Mouse (Mus musculus) megakaryocyte, embryonic 14.5 days (primary cell): ENCODE results near the gene Usp32. TPM values are rescaled to one million over a fixed set of nuclear protein-coding genes. Genes with fewer than 3 reads are reported as not detected.

Experiments
- H3K27me3 ChIP-seq: replicated peaks from 2 replicates; pipeline ENCODE3; 2012; ENCODE audit warnings: inconsistent platforms
- H3K36me3 ChIP-seq: replicated peaks from 2 replicates; pipeline ENCODE3; 2012; ENCODE audit warnings: low read length, inconsistent platforms, mixed read lengths
- H3K4me1 ChIP-seq: 2 replicates; pipeline ENCODE4 v1.6.1; 2012; ENCODE audit warnings: inconsistent platforms
- H3K4me3 ChIP-seq: replicated peaks from 2 replicates; pipeline ENCODE3; 2012; ENCODE audit warnings: moderate library complexity, mild to moderate bottlenecking, inconsistent platforms
- H3K9me3 ChIP-seq: 2 replicates; pipeline ENCODE4 v1.6.1; 2012; ENCODE audit warnings: inconsistent platforms
- FLI1 ChIP-seq: IDR thresholded peaks from 2 replicates; pipeline ENCODE4 v1.6.1; 2012; ENCODE audit warnings: low read length, inconsistent platforms, mixed read lengths
- GATA1 ChIP-seq: IDR thresholded peaks from 3 replicates; pipeline ENCODE4 v1.6.1; 2012; ENCODE audit warnings: mixed read lengths, low read length, inconsistent platforms, borderline replicate concordance
- polyA plus RNA-seq: library from polyadenylated mRNA; stranded (reverse); fragments of >175 nt; gene quantifications from 2 replicates; pipeline ENCODE4 v1.2.3, GENCODE M21; 2012; ENCODE audit warnings: low replicate concordance; ENCODE audit not compliant: insufficient read depth

Gene Usp32
- polyA plus RNA-seq, 1 experiment: 5.5 TPM

DNA sequence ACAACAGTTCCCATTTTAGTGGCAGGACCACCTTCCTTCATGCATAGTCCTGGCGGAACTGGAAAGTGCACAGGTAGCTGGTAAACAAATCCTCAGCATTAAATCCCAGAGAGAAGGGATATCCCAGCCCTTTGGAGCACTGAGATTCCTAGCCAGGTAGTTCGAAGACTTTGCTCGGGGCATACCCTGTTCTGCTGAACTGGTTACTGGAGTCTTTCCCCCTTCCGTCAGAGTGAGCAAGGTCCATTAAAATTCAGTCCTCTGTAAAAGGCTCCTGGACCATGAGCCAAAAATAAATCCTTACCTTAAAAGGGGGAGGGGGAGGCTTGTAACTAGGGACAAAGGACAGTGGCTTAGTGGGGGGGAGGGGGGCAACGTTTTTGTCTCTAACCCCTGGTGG is 180.8 kb downstream of the Usp32 start:
- H3K4me1 ChIP-seq: peaks cover 31% of the 10 kb centered on the region
- peaks cover 2% of the 10 kb centered on the region; the same call in 1 of the 2 replicates for H3K9me3 ChIP-seq
- peaks cover 90% of the 10 kb centered on the region for H3K27me3 ChIP-seq
- no peak overlapping the region for H3K4me3 ChIP-seq
- no peaks in the 10 kb centered on the region for H3K36me3 ChIP-seq
- TF ChIP-seq GATA1: no peak
- TF ChIP-seq FLI1: no peak

DNA sequence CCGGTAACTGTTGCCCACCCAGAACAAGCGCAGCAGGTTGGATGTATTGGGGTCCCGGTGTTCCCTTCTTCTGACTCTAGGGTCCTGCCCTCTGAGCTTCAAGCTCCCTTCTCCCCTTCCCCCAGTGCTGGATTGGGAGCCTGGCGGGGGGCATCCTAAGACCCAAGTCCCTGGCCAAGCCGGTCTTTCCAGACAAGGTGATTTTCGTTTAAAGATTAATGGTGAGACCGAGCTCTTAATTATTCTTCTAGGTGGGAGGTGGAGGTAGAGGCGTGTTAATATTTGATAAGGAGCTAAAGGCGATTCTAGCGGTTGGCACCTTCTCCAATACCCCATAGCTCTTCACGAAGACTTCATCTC is 181.7 kb downstream of the Usp32 start:
- Histone ChIP-seq H3K9me3 (peaks cover 2% of the 10 kb centered on the region; the same call in 1 of the 2 replicates), H3K4me1 (peaks cover 31% of the 10 kb centered on the region), H3K27me3 (peaks cover 84% of the 10 kb centered on the region), H3K4me3 (peak overlapping the region; percentile 80), H3K36me3 (no peaks in the 10 kb centered on the region)
- TF ChIP-seq FLI1: no peak
- no peak for TF ChIP-seq GATA1

DNA sequence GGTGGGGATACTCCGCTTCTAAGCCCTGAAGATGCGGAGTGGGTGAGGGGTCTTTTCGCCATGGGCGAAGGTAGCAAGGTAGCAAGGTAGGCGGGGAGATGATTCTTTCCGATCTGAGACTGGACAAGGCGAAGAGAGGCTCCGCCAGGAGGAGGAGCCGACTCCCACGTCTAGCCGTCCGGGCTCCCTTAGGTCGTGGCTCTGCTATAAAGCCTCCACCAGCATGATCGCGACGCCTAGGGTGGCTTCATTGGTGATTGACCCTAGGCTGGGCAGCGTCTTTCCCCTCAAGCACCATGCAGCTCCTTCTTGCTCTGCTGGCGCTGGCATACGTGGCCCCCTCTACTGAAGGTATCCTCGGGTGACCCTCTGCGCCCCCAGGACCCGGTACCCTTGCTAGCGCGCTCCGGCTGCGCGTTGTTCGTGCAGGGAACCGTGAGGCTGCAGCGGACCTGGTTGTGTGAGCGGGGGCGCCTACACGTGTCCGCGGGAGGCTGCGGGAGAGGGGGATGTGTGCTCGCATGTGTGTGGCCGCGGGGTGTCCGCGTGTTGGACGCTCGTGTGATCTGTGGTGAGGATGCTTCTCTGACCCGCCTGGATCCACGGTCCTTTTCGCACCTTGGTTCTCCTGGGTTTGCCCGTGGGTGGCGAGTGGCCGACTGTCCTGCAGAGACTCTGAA is 182.2 kb downstream of the Usp32 start, which contains the start of gene Car4:
Car4 (plus strand) TSS at position 196 of the 680 bp plus-strand sequence.
- TF ChIP-seq FLI1: no peak
- no peak for TF ChIP-seq GATA1
- peak within 1 kb of the TSS; percentile 80 for H3K4me3 ChIP-seq
- peaks cover 81% of the 10 kb centered on the region for H3K27me3 ChIP-seq
- peaks cover 2% of the 10 kb centered on the region; the same call in 1 of the 2 replicates for H3K9me3 ChIP-seq
- peaks cover 31% of the 10 kb centered on the region for H3K4me1 ChIP-seq
- no peaks in the 10 kb centered on the region for H3K36me3 ChIP-seq

DNA sequence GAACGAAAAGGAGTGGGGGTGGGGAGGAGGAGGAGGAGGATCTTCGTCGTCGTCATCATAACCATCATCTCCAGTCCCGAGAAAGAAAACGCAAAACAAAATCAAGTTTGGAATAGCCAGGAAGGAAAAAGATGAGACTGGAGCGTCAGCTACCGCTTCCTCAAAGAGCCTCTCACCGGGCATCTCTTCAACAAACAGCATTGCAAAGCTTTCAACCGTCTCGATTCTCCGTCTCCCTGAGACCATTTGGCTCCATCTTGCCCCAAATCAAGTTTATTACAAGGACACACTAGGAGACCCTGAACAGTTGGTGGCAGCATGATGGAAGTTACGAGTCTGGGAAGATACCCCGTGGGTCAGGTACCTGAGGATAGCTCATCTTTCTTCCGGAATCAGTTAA is 182.8 kb downstream of the Usp32 start:
- Histone ChIP-seq H3K27me3 (peaks cover 79% of the 10 kb centered on the region), H3K4me1 (peaks cover 31% of the 10 kb centered on the region), H3K36me3 (no peaks in the 10 kb centered on the region), H3K4me3 (no peak overlapping the region), H3K9me3 (peaks cover 2% of the 10 kb centered on the region; the same call in 1 of the 2 replicates)
- no peak for TF ChIP-seq GATA1
- no peak for TF ChIP-seq FLI1

DNA sequence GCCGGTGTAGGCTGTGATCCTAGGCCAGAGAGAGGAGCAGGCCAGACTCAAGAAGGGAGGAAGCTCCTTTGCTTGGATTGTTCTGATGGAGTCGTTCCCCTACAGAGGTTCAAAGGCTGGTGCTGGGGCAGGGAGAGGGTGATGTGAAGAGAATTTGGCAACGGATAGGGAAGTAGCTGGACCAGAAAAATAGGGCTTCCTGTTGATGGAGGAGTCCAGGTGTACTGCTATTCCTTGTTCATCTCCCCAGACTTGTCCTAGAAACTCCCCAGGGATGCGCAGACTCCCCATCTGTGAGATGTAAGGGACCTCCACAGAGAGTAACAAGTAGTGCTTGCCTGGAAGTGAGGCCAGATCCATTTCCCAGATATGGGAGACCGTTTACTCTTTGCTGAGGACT is 183.6 kb downstream of the Usp32 start:
- no peak overlapping the region for H3K4me3 ChIP-seq
- peaks cover 75% of the 10 kb centered on the region for H3K27me3 ChIP-seq
- TF ChIP-seq GATA1 (no peak), FLI1 (no peak)
- no peaks in the 10 kb centered on the region for H3K36me3 ChIP-seq
- H3K4me1 ChIP-seq: peaks cover 31% of the 10 kb centered on the region
- H3K9me3 ChIP-seq: peaks cover 2% of the 10 kb centered on the region; the same call in 1 of the 2 replicates

DNA sequence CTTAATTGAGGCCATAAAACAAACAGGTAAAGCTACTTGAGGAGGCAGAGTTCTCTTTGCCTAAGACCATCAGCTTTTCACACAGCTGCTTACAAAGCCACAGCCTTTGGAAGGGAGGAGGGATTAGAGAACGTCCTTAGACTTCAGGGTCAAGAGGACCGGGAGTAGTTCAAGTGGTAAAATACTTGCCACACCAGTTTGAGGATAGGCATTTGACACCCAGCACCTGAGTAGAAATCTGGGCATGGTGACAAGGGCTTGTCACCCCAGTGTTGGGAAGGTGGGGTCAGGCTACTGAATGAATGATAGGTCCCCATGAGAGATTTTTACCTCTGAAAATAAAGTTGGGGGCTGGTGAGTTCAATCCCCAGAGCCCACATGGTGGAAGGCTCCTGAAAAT is 187.3 kb downstream of the Usp32 start:
- Histone ChIP-seq H3K4me1 (peaks cover 5% of the 10 kb centered on the region), H3K9me3 (no peaks in the 10 kb centered on the region; the same call in 1 of the 2 replicates), H3K36me3 (no peaks in the 10 kb centered on the region), H3K27me3 (peaks cover 53% of the 10 kb centered on the region), H3K4me3 (no peak overlapping the region)
- TF ChIP-seq GATA1 (no peak), FLI1 (no peak)

DNA sequence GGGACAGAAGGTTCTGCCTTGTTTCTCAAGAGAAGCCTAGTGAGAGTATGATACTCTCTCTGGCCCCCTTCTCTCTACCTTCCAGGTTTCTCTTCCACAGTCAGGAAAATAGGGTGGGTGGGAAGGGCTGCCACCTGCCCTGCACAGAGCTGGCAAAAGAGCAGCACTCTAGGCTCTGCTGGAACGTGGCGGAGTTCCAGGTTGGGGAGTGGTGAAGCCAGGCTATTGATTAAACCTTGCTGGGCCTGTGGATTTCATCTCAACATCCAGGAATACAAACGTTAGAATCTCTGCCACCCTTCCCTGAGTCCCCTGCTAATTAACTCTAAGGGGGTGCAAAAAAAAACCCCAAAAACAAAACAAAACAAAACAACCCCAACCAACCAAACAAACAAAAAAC is 191.4 kb downstream of the Usp32 start:
- peaks cover 61% of the 10 kb centered on the region for H3K27me3 ChIP-seq
- H3K4me3 ChIP-seq: no peak overlapping the region
- TF ChIP-seq GATA1: no peak
- no peak for TF ChIP-seq FLI1
- H3K4me1 ChIP-seq: peaks cover 5% of the 10 kb centered on the region
- H3K9me3 ChIP-seq: peaks cover 13% of the 10 kb centered on the region
- no peaks in the 10 kb centered on the region for H3K36me3 ChIP-seq

DNA sequence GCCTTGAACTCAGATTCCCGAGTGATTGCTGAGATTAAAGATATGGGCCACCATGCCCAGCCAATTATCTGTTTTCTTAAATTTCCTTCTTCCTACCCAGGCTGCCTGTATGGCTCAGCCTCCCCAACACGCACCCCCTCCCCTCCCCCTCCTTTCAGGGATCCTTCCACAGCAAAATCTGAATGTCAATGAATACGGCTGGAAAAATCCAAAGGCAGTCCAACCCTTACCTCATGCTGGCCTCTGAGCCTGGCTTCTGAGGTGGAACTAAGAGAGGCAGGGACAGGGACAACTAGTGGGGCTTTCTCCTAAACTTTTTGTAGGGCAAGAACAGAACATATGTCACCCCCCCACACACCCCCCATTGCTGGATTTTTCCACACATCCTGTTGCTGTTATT is 191.8 kb downstream of the Usp32 start:
- Histone ChIP-seq H3K36me3 (no peaks in the 10 kb centered on the region), H3K4me1 (peaks cover 5% of the 10 kb centered on the region), H3K4me3 (no peak overlapping the region), H3K27me3 (peaks cover 62% of the 10 kb centered on the region), H3K9me3 (peaks cover 13% of the 10 kb centered on the region)
- TF ChIP-seq GATA1: no peak
- no peak for TF ChIP-seq FLI1

DNA sequence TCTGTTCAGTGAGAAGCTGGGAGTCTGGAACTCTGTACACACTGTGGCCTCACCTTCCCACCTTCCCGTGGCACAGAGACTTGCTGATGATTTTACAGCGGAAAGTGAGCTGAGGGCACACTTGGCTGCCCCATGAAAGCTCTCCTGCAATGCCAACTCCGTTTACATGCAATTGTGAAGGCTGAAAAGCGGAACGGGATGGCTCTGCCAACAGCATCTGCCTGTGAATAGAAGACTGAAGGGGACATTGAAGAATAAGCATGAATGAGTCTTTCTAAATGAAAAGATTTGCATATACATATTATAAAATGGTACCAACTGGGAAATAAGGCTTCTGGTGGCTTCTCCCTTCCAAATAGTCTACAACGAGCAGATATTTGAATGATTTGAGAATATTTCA is 192.8 kb downstream of the Usp32 start:
- no peak overlapping the region for H3K4me3 ChIP-seq
- peaks cover 5% of the 10 kb centered on the region for H3K4me1 ChIP-seq
- TF ChIP-seq FLI1: no peak
- TF ChIP-seq GATA1: no peak
- H3K36me3 ChIP-seq: no peaks in the 10 kb centered on the region
- H3K9me3 ChIP-seq: peaks cover 13% of the 10 kb centered on the region
- H3K27me3 ChIP-seq: peaks cover 65% of the 10 kb centered on the region

DNA sequence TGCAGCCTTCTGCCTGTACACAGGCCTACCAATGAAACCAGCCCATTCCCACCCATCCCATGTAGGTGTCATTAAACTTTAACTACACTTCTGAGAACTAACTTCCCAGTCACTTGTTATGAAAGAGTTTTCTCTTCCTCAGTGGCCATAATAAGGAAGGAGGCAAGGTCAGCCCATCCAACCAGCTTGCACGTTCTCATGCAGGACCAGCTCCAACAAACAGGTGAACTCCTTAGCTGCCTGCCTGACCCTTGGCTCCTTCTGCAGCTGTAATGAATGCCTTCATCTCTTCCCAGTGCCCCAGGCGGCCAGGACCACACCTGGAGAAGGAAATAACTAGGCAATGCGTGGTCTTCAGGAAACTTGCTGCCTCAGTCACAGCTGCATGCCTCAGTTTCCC is 194.1 kb downstream of the Usp32 start:
- TF ChIP-seq FLI1 (no peak), GATA1 (no peak)
- Histone ChIP-seq H3K27me3 (peaks cover 62% of the 10 kb centered on the region), H3K36me3 (no peaks in the 10 kb centered on the region), H3K4me3 (no peak overlapping the region), H3K9me3 (peaks cover 13% of the 10 kb centered on the region), H3K4me1 (peaks cover 5% of the 10 kb centered on the region)
